Mouse (Mus musculus) MEL-GATA-1-ER (cell line): ENCODE data around the gene Them7.

Experiments used
- DNase-seq: peaks from one replicate; pipeline ENCODE4 v3.0.0-alpha.2; 2012; ENCODE audit warnings: low read depth; ENCODE audit errors: extremely low read depth

Them7 gene

GRCm38 (mm10) chr2:105416046-105416659, 192.0 kb downstream of the Them7 start:
- no peak for DNase-seq

GRCm38 (mm10) chr2:105416660-105417348, 192.7 kb downstream of the Them7 start:
- no peak for DNase-seq

- peak; percentile 56 for DNase-seq
Observed at GRCm38 (mm10) chr2:105417663-105418062, 193.5 kb downstream of the Them7 start.

- DNase-seq, result no peak
Observed at GRCm38 (mm10) chr2:105418629-105419227, 194.6 kb downstream of the Them7 start.

- no peak for DNase-seq
Observed at GRCm38 (mm10) chr2:105427447-105427846, 203.3 kb downstream of the Them7 start.

GRCm38 (mm10) chr2:105428029-105428428, 203.9 kb downstream of the Them7 start:
- peak; percentile 53 for DNase-seq

- no peak for DNase-seq
Observed at GRCm38 (mm10) chr2:105428467-105428866, 204.3 kb downstream of the Them7 start.
